Mouse (Mus musculus): ENCODE results near the gene Ctla4. TPM values are rescaled to one million over a fixed set of nuclear protein-coding genes. Genes with fewer than 3 reads are reported as not detected.

Ctla4 gene
- polyA plus RNA-seq, 1 experiment from 2014 or later: 0.17 TPM

GRCm38 (mm10) chr1:60861431-60861830, 25.4 kb upstream of the Ctla4 start:
- no peak overlapping the region for H3K4me3 ChIP-seq (ENCODE audit: low read depth, low read length)
- DNase-seq (ENCODE audit: low spot score): no peak
- H3K4me2 ChIP-seq (ENCODE audit: low read depth, severe bottlenecking): no peak overlapping the region
- no peak overlapping the region for H3K27ac ChIP-seq (replicated peaks; ENCODE audit: low read depth, low read length)
- H3K9me3 ChIP-seq (ENCODE audit: control insufficient read depth, low read length): no peaks in the 10 kb centered on the region
- no peaks in the 10 kb centered on the region for H3K27me3 ChIP-seq (ENCODE audit: control insufficient read depth, insufficient read depth, low read length)
- H3K36me3 ChIP-seq (ENCODE audit: control insufficient read depth, insufficient read depth, low read length): no peaks in the 10 kb centered on the region
- ATAC-seq (ENCODE audit: insufficient number of reproducible peaks, low FRiP score, low TSS enrichment, low read depth): no peak
- WGBS: 87% methylated on average over 5 of the region's 5 CpGs
- H3K4me1 ChIP-seq (ENCODE audit: control insufficient read depth, insufficient read depth, low read length): 0 out of 2 replicates have a peak, but pooled peaks cover 6% of the 10 kb centered on the region
- H3K9ac ChIP-seq (ENCODE audit: low read length): no peak overlapping the region

- Histone ChIP-seq H3K4me2 (ENCODE audit: low read depth, severe bottlenecking) (no peak overlapping the region), H3K4me1 (ENCODE audit: control insufficient read depth, insufficient read depth, low read length) (0 out of 2 replicates have a peak, but pooled peaks cover 6% of the 10 kb centered on the region), H3K27me3 (ENCODE audit: control insufficient read depth, insufficient read depth, low read length) (no peaks in the 10 kb centered on the region), H3K36me3 (ENCODE audit: control insufficient read depth, insufficient read depth, low read length) (no peaks in the 10 kb centered on the region), H3K9me3 (ENCODE audit: control insufficient read depth, low read length) (no peaks in the 10 kb centered on the region), H3K27ac (replicated peaks; ENCODE audit: low read depth, low read length) (peak overlapping the region; percentile 15; the same call in 1 of the 2 replicates), H3K9ac (ENCODE audit: low read length) (no peak overlapping the region), H3K4me3 (ENCODE audit: low read depth, low read length) (no peak overlapping the region)
- DNase-seq (ENCODE audit: low spot score): no peak
- WGBS: 59% methylated on average over 3 of the region's 3 CpGs
- no peak for ATAC-seq (ENCODE audit: insufficient number of reproducible peaks, low FRiP score, low TSS enrichment, low read depth)
These were observed 24.3 kb upstream of the Ctla4 start for GRCm38 (mm10) chr1:60862510-60862909.

GRCm38 (mm10) chr1:60862951-60863461, 23.8 kb upstream of the Ctla4 start:
- Histone ChIP-seq H3K4me1 (ENCODE audit: control insufficient read depth, insufficient read depth, low read length) (0 out of 2 replicates have a peak, but pooled peaks cover 6% of the 10 kb centered on the region), H3K9ac (ENCODE audit: low read length) (no peak overlapping the region), H3K4me3 (ENCODE audit: low read depth, low read length) (no peak overlapping the region), H3K36me3 (ENCODE audit: control insufficient read depth, insufficient read depth, low read length) (no peaks in the 10 kb centered on the region), H3K9me3 (ENCODE audit: control insufficient read depth, low read length) (no peaks in the 10 kb centered on the region), H3K27ac (replicated peaks; ENCODE audit: low read depth, low read length) (peak overlapping the region; percentile 30; the same call in 1 of the 2 replicates), H3K4me2 (ENCODE audit: low read depth, severe bottlenecking) (0 out of 2 replicates have a peak overlapping the region, but pooled peaks have one; percentile 1), H3K27me3 (ENCODE audit: control insufficient read depth, insufficient read depth, low read length) (no peaks in the 10 kb centered on the region)
- DNase-seq (ENCODE audit: low spot score): peak; percentile 48
- ATAC-seq (ENCODE audit: insufficient number of reproducible peaks, low FRiP score, low TSS enrichment, low read depth): peak; percentile 75
- WGBS: 45% methylated on average over 13 of the region's 13 CpGs

GRCm38 (mm10) chr1:60863701-60864100, 23.1 kb upstream of the Ctla4 start:
- Histone ChIP-seq H3K4me1 (ENCODE audit: control insufficient read depth, insufficient read depth, low read length) (0 out of 2 replicates have a peak, but pooled peaks cover 6% of the 10 kb centered on the region), H3K36me3 (ENCODE audit: control insufficient read depth, insufficient read depth, low read length) (no peaks in the 10 kb centered on the region), H3K27ac (replicated peaks; ENCODE audit: low read depth, low read length) (0 out of 2 replicates have a peak overlapping the region, but pooled peaks have one; percentile 30), H3K27me3 (ENCODE audit: control insufficient read depth, insufficient read depth, low read length) (no peaks in the 10 kb centered on the region), H3K9me3 (ENCODE audit: control insufficient read depth, low read length) (no peaks in the 10 kb centered on the region), H3K4me2 (ENCODE audit: low read depth, severe bottlenecking) (0 out of 2 replicates have a peak overlapping the region, but pooled peaks have one; percentile 1), H3K4me3 (ENCODE audit: low read depth, low read length) (no peak overlapping the region), H3K9ac (ENCODE audit: low read length) (no peak overlapping the region)
- DNase-seq (ENCODE audit: low spot score): no peak
- 78% methylated on average over 3 of the region's 3 CpGs for WGBS
- ATAC-seq (ENCODE audit: insufficient number of reproducible peaks, low FRiP score, low TSS enrichment, low read depth): no peak

DNA sequence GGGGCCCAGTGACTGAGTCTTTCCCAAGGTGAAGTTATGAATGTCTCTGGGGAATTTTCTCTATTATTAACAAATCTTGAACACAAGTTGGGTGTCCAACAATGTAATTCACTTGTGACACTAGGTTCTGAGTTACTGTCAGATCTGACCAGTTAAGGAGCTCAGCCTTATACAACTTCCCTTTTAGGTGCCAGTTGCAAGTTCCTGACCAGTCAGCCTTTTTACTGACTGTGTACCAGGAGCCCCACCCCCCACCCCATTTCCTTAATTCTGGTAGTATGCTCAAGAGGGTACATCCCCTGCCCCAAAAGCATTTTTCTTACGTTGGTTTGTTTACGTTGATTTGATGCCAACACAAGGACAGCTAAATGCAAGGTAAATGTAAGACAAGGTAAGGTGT, 21.6 kb upstream of the Ctla4 start:
- no peak overlapping the region for H3K4me2 ChIP-seq (ENCODE audit: low read depth, severe bottlenecking)
- 0 out of 2 replicates have a peak, but pooled peaks cover 6% of the 10 kb centered on the region for H3K4me1 ChIP-seq (ENCODE audit: control insufficient read depth, insufficient read depth, low read length)
- DNase-seq (ENCODE audit: low spot score) (no peak), ATAC-seq (ENCODE audit: insufficient number of reproducible peaks, low FRiP score, low TSS enrichment, low read depth) (no peak)
- H3K36me3 ChIP-seq (ENCODE audit: control insufficient read depth, insufficient read depth, low read length): no peaks in the 10 kb centered on the region
- H3K4me3 ChIP-seq (ENCODE audit: low read depth, low read length): no peak overlapping the region
- WGBS: 83% methylated on average over 2 of the region's 2 CpGs
- H3K9ac ChIP-seq (ENCODE audit: low read length): no peak overlapping the region
- H3K9me3 ChIP-seq (ENCODE audit: control insufficient read depth, low read length): no peaks in the 10 kb centered on the region
- H3K27ac ChIP-seq (replicated peaks; ENCODE audit: low read depth, low read length): no peak overlapping the region
- H3K27me3 ChIP-seq (ENCODE audit: control insufficient read depth, insufficient read depth, low read length): no peaks in the 10 kb centered on the region

GRCm38 (mm10) chr1:60866043-60866442, 20.8 kb upstream of the Ctla4 start:
- 66% methylated on average over 5 of the region's 5 CpGs for WGBS
- Histone ChIP-seq H3K4me2 (ENCODE audit: low read depth, severe bottlenecking) (no peak overlapping the region), H3K27me3 (ENCODE audit: control insufficient read depth, insufficient read depth, low read length) (no peaks in the 10 kb centered on the region), H3K4me3 (ENCODE audit: low read depth, low read length) (no peak overlapping the region), H3K36me3 (ENCODE audit: control insufficient read depth, insufficient read depth, low read length) (no peaks in the 10 kb centered on the region), H3K27ac (replicated peaks; ENCODE audit: low read depth, low read length) (no peak overlapping the region), H3K9me3 (ENCODE audit: control insufficient read depth, low read length) (no peaks in the 10 kb centered on the region), H3K9ac (ENCODE audit: low read length) (no peak overlapping the region), H3K4me1 (ENCODE audit: control insufficient read depth, insufficient read depth, low read length) (0 out of 2 replicates have a peak, but pooled peaks cover 6% of the 10 kb centered on the region)
- DNase-seq (ENCODE audit: low spot score): no peak
- ATAC-seq (ENCODE audit: insufficient number of reproducible peaks, low FRiP score, low TSS enrichment, low read depth): no peak

GRCm38 (mm10) chr1:60868333-60869277, 18.2 kb upstream of the Ctla4 start:
- DNase-seq (ENCODE audit: low spot score) (peak; percentile 34), ATAC-seq (ENCODE audit: insufficient number of reproducible peaks, low FRiP score, low TSS enrichment, low read depth) (no peak)
- no peaks in the 10 kb centered on the region for H3K4me1 ChIP-seq (ENCODE audit: control insufficient read depth, insufficient read depth, low read length)
- no peaks in the 10 kb centered on the region for H3K27me3 ChIP-seq (ENCODE audit: control insufficient read depth, insufficient read depth, low read length)
- H3K4me3 ChIP-seq (ENCODE audit: low read depth, low read length): no peak overlapping the region
- H3K4me2 ChIP-seq (ENCODE audit: low read depth, severe bottlenecking): no peak overlapping the region
- H3K9ac ChIP-seq (ENCODE audit: low read length): no peak overlapping the region
- no peaks in the 10 kb centered on the region for H3K9me3 ChIP-seq (ENCODE audit: control insufficient read depth, low read length)
- no peaks in the 10 kb centered on the region for H3K36me3 ChIP-seq (ENCODE audit: control insufficient read depth, insufficient read depth, low read length)
- 73% methylated on average over 17 of the region's 17 CpGs for WGBS
- no peak overlapping the region for H3K27ac ChIP-seq (replicated peaks; ENCODE audit: low read depth, low read length)

- 31% methylated on average over 3 of the region's 3 CpGs for WGBS
- H3K4me2 ChIP-seq (ENCODE audit: low read depth, severe bottlenecking): no peak overlapping the region
- H3K4me3 ChIP-seq (ENCODE audit: low read depth, low read length): no peak overlapping the region
- H3K9me3 ChIP-seq (ENCODE audit: control insufficient read depth, low read length): no peaks in the 10 kb centered on the region
- H3K27ac ChIP-seq (replicated peaks; ENCODE audit: low read depth, low read length): no peak overlapping the region
- no peak for ATAC-seq (ENCODE audit: insufficient number of reproducible peaks, low FRiP score, low TSS enrichment, low read depth)
- DNase-seq (ENCODE audit: low spot score): no peak
- H3K27me3 ChIP-seq (ENCODE audit: control insufficient read depth, insufficient read depth, low read length): no peaks in the 10 kb centered on the region
- H3K9ac ChIP-seq (ENCODE audit: low read length): no peak overlapping the region
- no peaks in the 10 kb centered on the region for H3K36me3 ChIP-seq (ENCODE audit: control insufficient read depth, insufficient read depth, low read length)
- no peaks in the 10 kb centered on the region for H3K4me1 ChIP-seq (ENCODE audit: control insufficient read depth, insufficient read depth, low read length)
These were observed 11.5 kb upstream of the Ctla4 start for GRCm38 (mm10) chr1:60875267-60875666.
